Mouse (Mus musculus) cerebellum, adult 11 months (tissue): ENCODE data around the gene Prr15l.

Experiments
- DNase-seq: peaks from one replicate; pipeline ENCODE4 v3.0.0; 2022

Prr15l gene

DNA sequence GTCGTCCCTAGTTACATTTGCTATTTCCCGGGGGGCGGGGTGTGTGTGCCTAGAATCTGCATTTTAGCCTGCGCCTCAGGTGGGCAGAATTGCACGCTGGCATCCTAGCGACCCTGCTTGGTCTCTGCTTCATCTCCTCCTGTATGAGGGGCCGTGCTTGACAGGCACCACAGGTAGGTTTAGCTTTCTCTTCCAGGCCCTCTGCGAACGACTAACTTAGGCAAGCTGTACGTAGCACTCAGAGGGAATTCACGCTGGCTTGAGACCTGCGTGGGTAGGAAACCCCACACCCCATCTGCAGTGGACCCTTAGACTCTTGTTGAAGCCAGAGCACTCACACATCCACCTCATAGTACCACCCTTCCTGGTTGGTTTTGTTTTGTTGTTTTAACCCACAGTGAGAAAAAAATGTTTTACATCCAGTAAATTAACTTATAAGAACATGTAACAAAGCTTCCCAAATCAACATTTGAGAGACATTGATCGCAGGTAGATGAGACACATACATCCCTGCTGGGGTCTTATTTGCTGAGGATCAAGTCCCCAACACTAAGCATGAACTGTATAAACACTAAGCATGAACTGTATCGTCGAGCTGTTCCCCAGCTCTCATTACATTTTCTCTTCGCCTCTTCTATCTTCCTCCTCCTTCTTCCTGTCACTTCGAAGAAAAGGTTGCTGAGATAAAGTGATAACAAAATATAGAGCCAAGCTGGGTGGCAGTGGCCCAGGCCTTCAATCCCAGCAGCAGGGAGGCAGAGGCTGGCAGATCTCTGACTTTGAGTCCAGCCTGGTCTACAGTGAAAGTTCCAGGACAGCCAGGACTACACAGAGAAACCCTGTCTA is 50.7 kb downstream of the Prr15l start:
- no peak for DNase-seq

DNA sequence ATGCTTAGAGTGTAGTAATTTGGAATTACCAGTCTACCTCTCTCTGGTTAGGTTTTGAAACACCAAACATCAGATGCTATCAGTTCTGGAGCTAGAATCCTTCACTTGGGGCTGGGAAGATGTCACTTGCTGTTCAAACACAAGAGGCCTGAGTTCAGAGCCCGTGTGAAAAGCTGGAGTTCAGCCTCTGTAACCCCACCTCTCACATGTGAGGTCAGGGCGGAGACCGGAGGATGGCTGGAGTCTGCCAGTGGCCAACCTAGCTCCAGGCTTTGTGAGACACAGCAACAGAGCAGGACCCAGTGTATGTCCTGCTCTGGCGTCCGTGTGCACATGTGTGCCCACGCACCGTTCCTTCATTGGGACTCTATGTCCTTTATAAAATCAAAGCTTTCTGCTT is 51.4 kb downstream of the Prr15l start:
- no peak for DNase-seq

DNA sequence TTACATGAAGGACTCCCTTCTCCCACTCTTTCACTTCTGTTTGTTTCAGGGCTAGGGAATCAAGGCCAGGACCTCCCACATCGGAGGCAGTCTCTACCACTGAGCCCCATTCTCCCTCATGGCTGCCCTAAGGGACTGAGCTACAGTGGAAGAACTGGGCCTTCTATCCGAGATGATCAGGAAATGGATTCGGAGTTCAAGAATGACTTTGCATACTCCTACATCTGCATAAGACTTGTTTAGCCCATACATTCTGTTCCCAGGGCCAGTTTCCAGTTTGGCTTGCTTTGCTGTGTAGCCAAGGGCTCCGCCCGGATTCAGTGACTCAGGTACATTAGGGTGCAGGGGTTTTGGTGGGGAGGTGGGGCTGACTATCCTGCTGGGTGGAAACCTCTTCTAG is 52.1 kb downstream of the Prr15l start:
- DNase-seq, result no peak

DNA sequence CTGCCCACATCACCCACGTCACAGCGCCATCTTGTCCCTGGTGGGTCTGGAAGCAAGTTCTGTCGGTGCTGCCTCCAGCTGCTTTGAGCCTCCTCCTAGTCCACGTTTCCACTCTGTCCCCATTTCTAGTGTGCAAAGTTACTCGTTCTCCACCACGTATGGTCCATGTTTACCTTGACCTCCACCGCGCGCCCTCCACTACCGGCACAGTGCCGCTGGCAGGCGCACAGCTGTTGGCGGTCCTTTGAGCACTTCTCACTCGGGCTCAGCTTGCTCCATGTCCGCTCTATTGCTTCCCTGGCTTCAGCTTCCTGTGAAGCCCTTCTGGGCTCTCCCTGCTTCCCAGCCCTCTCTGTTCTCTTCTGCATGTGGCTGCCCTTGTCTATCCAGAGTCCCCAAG is 53.6 kb downstream of the Prr15l start:
- no peak for DNase-seq

DNA sequence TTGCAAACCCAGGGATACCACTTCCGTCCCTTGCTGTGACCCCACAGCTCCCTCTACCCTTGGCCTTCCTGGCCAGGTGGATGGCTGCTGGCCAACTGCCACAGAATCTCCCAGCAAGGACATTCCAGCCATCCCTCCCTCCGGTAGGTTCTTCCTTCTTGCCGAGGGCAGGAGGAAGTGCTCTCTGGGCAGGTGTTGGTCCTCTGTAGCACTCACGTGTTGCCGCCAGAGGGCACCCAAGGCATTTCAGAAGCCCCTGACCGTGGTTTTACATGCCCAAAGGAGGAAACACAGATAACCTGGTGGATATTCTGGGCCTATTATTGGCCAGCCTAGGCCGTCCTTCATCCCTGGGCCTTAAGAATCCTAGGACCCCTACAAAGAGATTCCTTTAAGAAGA is 54.5 kb downstream of the Prr15l start:
- peak; percentile 84 for DNase-seq

DNA sequence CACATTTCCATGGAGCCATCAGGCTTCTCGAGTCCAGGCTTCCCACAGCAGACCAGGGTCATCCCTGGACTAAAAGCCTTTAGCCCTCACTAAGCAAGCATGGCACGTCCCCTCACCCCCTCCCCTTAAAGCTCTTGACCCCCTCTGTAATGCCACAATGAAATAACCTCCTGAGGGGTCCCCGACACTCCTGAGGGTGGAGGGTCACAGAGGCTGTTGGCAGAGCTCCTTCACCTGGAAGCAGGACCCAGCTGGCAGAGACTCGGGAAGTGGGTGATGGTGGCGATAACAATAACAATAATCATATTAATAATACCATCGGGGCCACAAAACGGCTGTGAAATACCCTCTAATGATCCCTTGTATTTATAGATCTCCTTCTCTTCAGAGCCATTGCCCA is 55.0 kb downstream of the Prr15l start, which contains the start of gene Sp2:
Gene Sp2, minus strand, starts transcription at position 101 of the 400 bp plus-strand sequence.
- no peak for DNase-seq

DNA sequence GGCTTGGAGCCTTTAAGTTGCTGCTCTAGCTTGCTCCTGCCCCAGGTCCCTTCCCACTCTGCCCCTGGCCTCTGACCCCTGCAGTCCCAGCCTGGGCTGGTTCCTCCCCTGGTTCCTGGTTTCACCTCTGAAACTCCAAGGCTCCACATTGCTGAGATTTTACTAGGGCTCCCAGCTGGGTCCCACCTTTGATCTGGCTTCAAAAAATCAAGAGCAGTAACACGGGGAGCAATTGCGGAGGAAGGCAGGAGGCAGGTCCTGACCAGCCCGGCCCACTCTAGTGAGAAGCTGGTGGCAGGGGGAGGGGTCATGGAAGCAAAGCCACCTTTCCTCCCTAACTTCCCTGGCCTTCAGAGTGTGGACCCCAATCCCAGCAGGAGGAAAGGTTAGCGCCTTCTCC is 57.0 kb downstream of the Prr15l start:
- no peak for DNase-seq

DNA sequence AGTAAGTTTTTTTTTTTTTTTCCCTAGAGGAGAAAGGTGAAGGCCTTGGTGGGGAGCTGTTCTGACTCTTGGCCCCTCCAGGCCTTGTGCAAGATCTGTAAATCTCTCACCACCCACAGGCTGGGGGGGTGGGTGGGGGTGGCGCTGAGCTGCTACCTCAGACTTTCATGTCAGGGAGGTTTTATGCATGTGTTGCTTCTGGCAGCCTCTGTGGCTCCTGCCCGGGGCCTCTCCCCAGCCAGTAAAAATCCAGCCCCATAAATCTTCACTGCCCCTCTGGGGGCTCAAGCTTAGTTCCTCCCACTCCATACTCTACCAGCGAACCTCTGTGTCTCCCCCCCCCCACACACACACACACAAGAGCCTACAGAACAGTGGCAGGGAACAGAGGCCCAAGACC is 58.6 kb downstream of the Prr15l start:
- no peak for DNase-seq
